Mouse (Mus musculus): ENCODE data around the gene Pdzd3. TPM values are rescaled to one million over a fixed set of nuclear protein-coding genes. Genes with fewer than 3 reads are reported as not detected.

Pdzd3 gene
- polyA plus RNA-seq, 1 experiment = 0.11 TPM

- no peak for TF ChIP-seq POLR2A (IDR thresholded peaks at IDR 0.05; ENCODE audit: borderline replicate concordance, extremely low read depth, low read depth, low read length)
- TF ChIP-seq CTCF (IDR thresholded peaks at IDR 0.05; ENCODE audit: insufficient read depth, low read length) = peak; percentile 61
- Histone ChIP-seq H3K4me3 (replicated peaks; ENCODE audit: extremely low read depth, low read depth, low read length) (no peak overlapping the region), H3K4me1 (ENCODE audit: control insufficient read depth, insufficient read depth, low read length) (no peaks in the 10 kb centered on the region)
- peak; percentile 28 for DNase-seq
- 10% methylated on average over 5 of the region's 5 CpGs for WGBS
Measured at GRCm38 (mm10) chr9:44239447-44239846, 11.8 kb downstream of the Pdzd3 start.

DNA sequence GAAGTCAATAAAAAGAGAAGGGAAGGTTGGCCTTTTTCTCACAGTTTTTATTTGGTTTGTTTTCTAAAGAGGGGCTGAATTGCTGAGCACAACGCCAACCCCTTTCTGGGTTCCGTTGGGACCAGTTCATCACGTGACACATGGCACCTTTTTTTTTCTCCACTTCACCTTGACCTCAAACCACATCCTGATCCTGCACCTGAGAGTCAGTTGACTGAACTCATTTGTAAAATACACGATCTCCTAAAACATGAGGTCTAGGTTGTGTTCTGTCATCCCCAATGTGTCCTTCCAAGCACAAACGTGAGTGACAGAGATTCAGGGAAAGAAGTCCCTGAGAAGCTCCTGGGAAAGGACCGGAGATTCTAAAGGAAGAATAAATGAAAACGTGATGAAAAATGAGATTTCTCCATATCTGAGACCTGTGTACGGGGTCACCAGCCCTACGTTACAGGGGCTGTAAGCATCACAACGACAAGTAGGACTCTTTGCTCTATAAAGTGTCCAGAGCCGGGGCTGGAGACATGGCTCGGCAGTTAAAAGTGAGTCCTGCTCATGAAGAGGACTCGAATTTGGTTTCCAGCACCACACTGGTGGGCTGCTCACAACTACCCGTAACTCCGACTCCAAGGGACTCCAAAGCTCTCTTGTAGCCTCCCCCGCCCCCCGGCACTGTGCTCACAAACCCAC is 12.6 kb downstream of the Pdzd3 start:
- TF ChIP-seq POLR2A (IDR thresholded peaks at IDR 0.05; ENCODE audit: borderline replicate concordance, extremely low read depth, low read depth, low read length) (no peak), CTCF (IDR thresholded peaks at IDR 0.05; ENCODE audit: insufficient read depth, low read length) (no peak)
- Histone ChIP-seq H3K4me3 (replicated peaks; ENCODE audit: extremely low read depth, low read depth, low read length) (no peak overlapping the region), H3K4me1 (ENCODE audit: control insufficient read depth, insufficient read depth, low read length) (no peaks in the 10 kb centered on the region)
- 73% methylated on average over 17 of the region's 17 CpGs for WGBS
- DNase-seq = no peak

DNA sequence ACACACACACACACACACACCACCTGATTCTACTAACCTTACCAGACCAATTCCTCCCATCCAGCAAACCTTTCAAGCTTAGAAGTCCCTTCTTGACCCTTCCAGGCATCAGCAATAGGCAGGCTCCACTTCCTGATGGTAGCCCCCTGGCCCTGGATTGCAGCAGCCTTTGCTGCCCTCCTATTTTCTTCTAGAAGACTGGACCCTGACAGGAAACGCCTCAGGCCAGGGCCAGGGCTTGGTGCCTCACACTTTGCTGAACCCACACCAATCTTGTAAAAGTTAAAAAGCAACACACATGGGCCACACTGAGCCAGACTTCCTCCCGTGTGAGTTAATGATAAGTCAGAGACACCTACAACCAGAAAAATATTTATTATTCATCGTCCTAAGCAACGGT is 14.1 kb downstream of the Pdzd3 start:
- no peak for TF ChIP-seq CTCF (IDR thresholded peaks at IDR 0.05; ENCODE audit: insufficient read depth, low read length)
- TF ChIP-seq POLR2A (IDR thresholded peaks at IDR 0.05; ENCODE audit: borderline replicate concordance, extremely low read depth, low read depth, low read length) = no peak
- peaks cover 3% of the 10 kb centered on the region; the same call in 1 of the 2 replicates for H3K4me1 ChIP-seq (ENCODE audit: control insufficient read depth, insufficient read depth, low read length)
- DNase-seq = no peak
- whole genome bisulfite sequencing = 66% methylated on average over 4 of the region's 4 CpGs
- H3K4me3 ChIP-seq (replicated peaks; ENCODE audit: extremely low read depth, low read depth, low read length) = no peak overlapping the region

GRCm38 (mm10) chr9:44236601-44237000 is 14.7 kb downstream of the Pdzd3 start:
- WGBS = 74% methylated on average over 4 of the region's 4 CpGs

GRCm38 (mm10) chr9:44234479-44235427 is 16.5 kb downstream of the Pdzd3 start:
- 15% methylated on average over 19 of the region's 19 CpGs for WGBS
- Histone ChIP-seq H3K4me1 (ENCODE audit: control insufficient read depth, insufficient read depth, low read length) (peaks cover 11% of the 10 kb centered on the region), H3K4me3 (replicated peaks; ENCODE audit: extremely low read depth, low read depth, low read length) (peak overlapping the region; percentile 28)
- no peak for TF ChIP-seq POLR2A (IDR thresholded peaks at IDR 0.05; ENCODE audit: borderline replicate concordance, extremely low read depth, low read depth, low read length)
- peak; percentile 52 for DNase-seq

More at GRCm38 (mm10) chr9:44236601-44237000, 14.7 kb downstream of the Pdzd3 start:
- TF ChIP-seq POLR2A (IDR thresholded peaks at IDR 0.05; ENCODE audit: borderline replicate concordance, extremely low read depth, low read depth, low read length) = no peak
- no peak for TF ChIP-seq CTCF (IDR thresholded peaks at IDR 0.05; ENCODE audit: insufficient read depth, low read length)
- H3K4me3 ChIP-seq (replicated peaks; ENCODE audit: extremely low read depth, low read depth, low read length) = no peak overlapping the region
- DNase-seq = no peak
- H3K4me1 ChIP-seq (ENCODE audit: control insufficient read depth, insufficient read depth, low read length) = peaks cover 8% of the 10 kb centered on the region

DNA sequence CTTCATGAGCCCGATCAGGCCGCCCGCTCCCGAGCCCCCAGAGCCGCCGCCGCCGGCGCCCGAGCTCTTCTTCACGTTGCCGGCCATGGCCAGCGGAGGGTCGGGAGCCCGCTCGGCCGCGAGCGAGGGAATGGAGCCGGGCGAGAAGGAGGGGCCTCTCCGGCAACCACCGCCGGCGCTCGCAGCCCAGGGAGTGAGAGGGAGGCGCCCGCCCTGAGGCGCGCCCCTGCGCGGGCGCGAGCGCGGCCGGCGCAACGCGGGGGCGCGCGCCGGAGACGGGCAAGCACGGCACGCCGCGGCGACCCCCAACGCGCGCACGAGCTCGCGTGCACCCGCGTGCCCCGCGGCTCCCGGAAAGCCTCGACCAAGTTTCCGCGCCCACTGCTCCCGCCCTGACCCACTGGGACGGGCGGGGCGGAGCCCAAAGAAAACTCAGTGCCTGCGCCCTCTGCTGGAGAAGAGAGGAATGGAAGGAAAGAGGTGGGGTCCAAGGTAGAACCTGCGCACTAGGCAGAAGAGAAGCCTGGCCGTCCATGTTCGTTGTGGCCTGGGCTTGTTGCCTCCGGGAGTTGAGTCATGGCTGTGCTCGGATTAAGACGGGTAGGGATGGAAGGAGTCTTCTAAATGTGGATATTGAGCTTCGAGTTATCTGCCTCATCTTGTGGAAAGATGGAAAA is 17.3 kb downstream of the Pdzd3 start, which contains the start of gene Cbl:
Cbl (minus strand) TSS at position 248 of the 677 bp plus-strand sequence.
- Histone ChIP-seq H3K4me1 (ENCODE audit: control insufficient read depth, insufficient read depth, low read length) (peaks cover 13% of the 10 kb centered on the region), H3K4me3 (replicated peaks; ENCODE audit: extremely low read depth, low read depth, low read length) (peak within 1 kb of the TSS; percentile 93)
- under 1% methylated on average over 54 of the region's 76 CpGs for WGBS
- TF ChIP-seq POLR2A (IDR thresholded peaks at IDR 0.05; ENCODE audit: borderline replicate concordance, extremely low read depth, low read depth, low read length) (peak; percentile 93; the same call in 1 of the 2 replicates), CTCF (IDR thresholded peaks at IDR 0.05; ENCODE audit: insufficient read depth, low read length) (peak; percentile 75)
- peak; percentile 98 for DNase-seq

- peaks cover 13% of the 10 kb centered on the region for H3K4me1 ChIP-seq (ENCODE audit: control insufficient read depth, insufficient read depth, low read length)
- under 1% methylated on average over 40 of the region's 40 CpGs for WGBS
- TF ChIP-seq POLR2A (IDR thresholded peaks at IDR 0.05; ENCODE audit: borderline replicate concordance, extremely low read depth, low read depth, low read length) (no peak), CTCF (IDR thresholded peaks at IDR 0.05; ENCODE audit: insufficient read depth, low read length) (no peak)
- H3K4me3 ChIP-seq (replicated peaks; ENCODE audit: extremely low read depth, low read depth, low read length) = peak overlapping the region; percentile 93
- peak; percentile 35 for DNase-seq
Measured at GRCm38 (mm10) chr9:44233021-44233801, 18.1 kb downstream of the Pdzd3 start.

DNA sequence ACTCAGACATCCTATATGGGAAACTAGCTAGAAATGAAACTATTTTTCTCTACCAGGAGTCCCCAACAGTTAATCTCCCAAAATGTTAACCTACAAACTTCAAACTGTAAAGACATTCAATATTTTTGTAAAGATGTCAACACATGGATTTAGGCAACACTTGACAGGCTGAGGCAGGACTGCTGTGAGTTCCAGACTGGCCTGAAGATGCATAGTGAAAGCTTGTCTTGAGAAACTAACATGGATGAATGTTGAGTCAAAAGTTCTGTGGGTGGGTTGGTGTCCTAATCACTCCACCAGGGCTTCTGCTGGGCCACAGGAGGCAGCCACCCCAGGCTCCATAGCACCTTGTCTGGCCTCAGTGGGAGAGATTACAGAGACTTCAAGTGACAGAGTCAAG is 19.7 kb downstream of the Pdzd3 start:
- DNase-seq = no peak
- peaks cover 13% of the 10 kb centered on the region for H3K4me1 ChIP-seq (ENCODE audit: control insufficient read depth, insufficient read depth, low read length)
- H3K4me3 ChIP-seq (replicated peaks; ENCODE audit: extremely low read depth, low read depth, low read length) = no peak overlapping the region
- TF ChIP-seq CTCF (IDR thresholded peaks at IDR 0.05; ENCODE audit: insufficient read depth, low read length) (no peak), POLR2A (IDR thresholded peaks at IDR 0.05; ENCODE audit: borderline replicate concordance, extremely low read depth, low read depth, low read length) (no peak)
